Mouse (Mus musculus) spleen, adult 2 months (tissue): ENCODE measurements around the gene Psmd7. TPM values are rescaled to one million over a fixed set of nuclear protein-coding genes. Genes with fewer than 3 reads are reported as not detected.

Experiments used
- DNase-seq, 2 experiments: peaks; one replicate each; pipeline versions ENCODE4 v3.0.0 to v3.0.0-alpha.2; 2012 to 2021; ENCODE audit warnings: low spot score in 2 of 2, low read depth in 1 of 2
- H3K27ac ChIP-seq: fragments of 200-500 bp; 2 replicates; pipeline ENCODE4 v1.5.1; 2012; ENCODE audit warnings: low read length, inconsistent platforms; ENCODE audit not compliant: insufficient read depth
- H3K27me3 ChIP-seq: fragments of 200-500 bp; 2 replicates; pipeline ENCODE4 v1.6.1; 2012; ENCODE audit warnings: mild to moderate bottlenecking, moderate library complexity, low read length, inconsistent platforms; ENCODE audit not compliant: control insufficient read depth, insufficient read depth
- H3K36me3 ChIP-seq: fragments of 200-500 bp; 2 replicates; pipeline ENCODE4 v1.6.1; 2012; ENCODE audit warnings: mild to moderate bottlenecking, low read length, inconsistent platforms; ENCODE audit not compliant: control insufficient read depth, insufficient read depth
- H3K4me1 ChIP-seq: fragments of 200-500 bp; 2 replicates; pipeline ENCODE4 v1.6.1; 2011; ENCODE audit warnings: inconsistent platforms; ENCODE audit not compliant: control insufficient read depth, insufficient read depth, insufficient read length
- H3K4me3 ChIP-seq: fragments of 200-500 bp; 2 replicates; pipeline ENCODE4 v1.5.1; 2011; ENCODE audit warnings: mild to moderate bottlenecking, inconsistent platforms; ENCODE audit not compliant: insufficient read depth, insufficient read length; ENCODE audit errors: extremely low read depth
- CTCF ChIP-seq: fragments of 200-500 bp; IDR thresholded peaks from 2 replicates; pipeline ENCODE4 v1.5.1; 2011; ENCODE audit warnings: mild to moderate bottlenecking, inconsistent platforms; ENCODE audit not compliant: insufficient read depth, insufficient read length, insufficient replicate concordance; ENCODE audit errors: extremely low read depth
- POLR2A ChIP-seq: fragments of 200-500 bp; IDR thresholded peaks from 2 replicates; pipeline ENCODE4 v1.6.1; 2011; ENCODE audit warnings: low read depth, low read length, inconsistent platforms
- WGBS: fragments of 180-500 bp; shearing (Covaris S2); methylation state at CpG from one replicate; pipeline ENCODE4 v1.1.7; 2018; 5-methylcytosine and 5-hydroxymethylcytosine counted together
- polyA plus RNA-seq: library from polyadenylated mRNA; depleted of rRNA; stranded (reverse); fragments of >200 nt; gene quantifications from 2 replicates; pipeline ENCODE4 v1.2.3, GENCODE M21; 2012; rRNA removed

Gene Psmd7
- polyA plus RNA-seq, 1 experiment = 22.0 TPM

- Histone ChIP-seq H3K27ac (no peak overlapping the region), H3K4me3 (no peak overlapping the region), H3K4me1 (no peaks in the 10 kb centered on the region), H3K27me3 (no peaks in the 10 kb centered on the region), H3K36me3 (peaks cover 33% of the 10 kb centered on the region)
- WGBS = 70% methylated on average over 4 of the region's 4 CpGs
- TF ChIP-seq POLR2A (no peak), CTCF (no peak)
- no peak for DNase-seq
These were observed 46.9 kb downstream of the Psmd7 start for GRCm38 (mm10) chr8:107541369-107541768.

- no peak overlapping the region for H3K27ac ChIP-seq
- WGBS = 93% methylated on average over 12 of the region's 12 CpGs
- peaks cover 32% of the 10 kb centered on the region for H3K36me3 ChIP-seq
- H3K4me1 ChIP-seq = no peaks in the 10 kb centered on the region
- TF ChIP-seq POLR2A (no peak), CTCF (no peak)
- no peak for DNase-seq
- H3K4me3 ChIP-seq = no peak overlapping the region
- no peaks in the 10 kb centered on the region for H3K27me3 ChIP-seq
These were observed 47.6 kb downstream of the Psmd7 start for GRCm38 (mm10) chr8:107540623-107541022.

- 88% methylated on average over 4 of the region's 4 CpGs for WGBS
- Histone ChIP-seq H3K27ac (no peak overlapping the region), H3K4me3 (no peak overlapping the region), H3K4me1 (no peaks in the 10 kb centered on the region), H3K36me3 (peaks cover 27% of the 10 kb centered on the region), H3K27me3 (no peaks in the 10 kb centered on the region)
- no peak for DNase-seq
- TF ChIP-seq CTCF (no peak), POLR2A (no peak)
These were observed 50.8 kb downstream of the Psmd7 start for GRCm38 (mm10) chr8:107537472-107537871.

Other genes starting within 250 kb of the Psmd7 start
- gene Nqo1, start 185.3 kb downstream of the Psmd7 start, polyA plus RNA-seq = 2.1 and 2.6 TPM in 2 replicates
- 23.4 and 24.5 TPM in 2 replicates for gene Nob1, start 163.4 kb downstream of the Psmd7 start, polyA plus RNA-seq
- 38.8 and 39.5 TPM in 2 replicates for gene Wwp2, start 152.1 kb downstream of the Psmd7 start, polyA plus RNA-seq